Mouse (Mus musculus) CD8-positive naive resting alpha-beta T cell, adult 2 months (primary cell): ENCODE results near the gene Zbtb3.

Experiments used
- DNase-seq, 2 experiments: peaks; one replicate each; pipeline ENCODE4 v3.0.0; 2022; ENCODE audit warnings: low read depth in 2 of 2, low spot score in 2 of 2

Gene Zbtb3

DNA sequence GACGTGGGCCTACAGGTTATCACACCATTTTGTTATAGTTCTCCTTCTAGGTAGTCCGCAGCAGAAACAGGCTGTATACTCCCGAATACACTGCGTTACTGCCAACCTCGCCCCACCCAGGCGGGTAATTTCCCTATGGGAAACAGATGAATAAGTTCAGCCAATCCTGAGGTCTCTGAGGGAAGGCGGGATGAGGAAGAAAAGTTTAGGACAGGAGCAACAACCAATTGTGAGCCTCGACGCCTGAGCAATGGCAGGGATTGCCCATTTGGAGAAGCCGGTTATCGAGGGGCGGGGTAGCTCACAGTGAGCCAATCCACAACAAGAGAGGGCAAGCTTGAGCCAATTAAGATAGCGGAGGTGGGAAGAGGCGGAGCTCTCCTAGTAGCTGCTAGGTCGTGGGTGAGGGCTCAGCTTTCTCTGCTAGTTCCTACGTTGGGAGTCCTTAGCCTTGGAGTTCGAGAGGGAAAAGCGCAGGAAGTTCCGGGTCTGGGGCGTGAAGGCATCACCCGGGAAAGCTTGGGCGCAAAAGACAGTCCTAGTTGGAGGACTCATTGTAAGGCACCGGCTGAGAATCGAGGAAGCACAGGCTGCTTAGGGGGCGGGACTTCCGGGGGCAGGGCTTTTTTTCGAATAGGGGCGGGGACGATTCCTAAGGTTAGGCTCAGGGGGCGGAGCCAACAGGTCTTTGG, at the start of gene Zbtb3:
TSS of gene Zbtb3 (plus strand) at position 426 of the 692 bp plus-strand sequence.
- peak; percentile 85 to 91 for DNase-seq

DNA sequence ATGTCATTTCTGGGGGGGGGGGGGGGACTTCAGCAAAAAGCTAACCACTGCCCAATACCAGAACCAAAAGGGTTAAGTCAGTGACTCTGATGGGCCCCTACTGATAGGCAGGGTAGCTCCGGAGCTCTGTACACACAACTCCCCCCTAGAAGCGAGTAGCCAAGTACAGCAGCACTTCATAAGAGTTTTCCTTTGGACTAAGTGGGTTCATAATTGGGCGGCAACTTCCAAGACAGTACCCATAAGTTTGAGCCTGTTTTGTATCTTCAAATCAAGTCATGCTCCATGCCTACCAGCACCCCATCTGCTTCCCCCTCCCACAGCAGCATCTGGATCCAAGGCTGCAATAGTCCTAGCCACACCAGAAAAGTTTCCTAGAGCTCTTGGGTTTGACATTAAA, 46.7 kb upstream of the Zbtb3 start:
- no peak for DNase-seq

GRCm38 (mm10) chr19:8756635-8757387, 45.5 kb upstream of the Zbtb3 start, which contains the start of gene Nxf1:
Nxf1 (plus strand) TSS chr19:8757073.
- peak; percentile 83 to 84 for DNase-seq

GRCm38 (mm10) chr19:8757471-8757998, 44.8 kb upstream of the Zbtb3 start:
- no peak for DNase-seq

GRCm38 (mm10) chr19:8758899-8759298, 43.5 kb upstream of the Zbtb3 start:
- DNase-seq, result no peak

DNA sequence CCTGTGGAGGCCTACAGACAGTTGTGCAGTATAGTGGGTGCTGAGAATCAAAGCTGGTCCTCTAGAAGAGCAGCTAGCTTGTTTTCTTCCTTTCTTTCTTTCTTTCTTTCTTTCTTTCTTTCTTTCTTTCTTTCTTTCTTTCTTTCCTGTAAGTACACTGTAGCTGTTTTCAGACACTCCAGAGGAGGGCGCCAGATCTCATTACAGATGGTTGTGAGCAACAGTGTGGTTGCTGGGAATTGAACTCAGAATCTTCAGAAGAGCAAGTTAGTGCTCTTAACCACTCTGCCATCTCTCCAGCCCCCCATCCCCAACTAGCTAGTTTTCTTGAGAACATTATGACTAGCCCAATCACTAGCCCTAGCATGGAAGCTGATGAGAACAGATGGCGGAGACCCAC, 41.6 kb upstream of the Zbtb3 start:
- DNase-seq, result no peak

- no peak for DNase-seq
Measured at GRCm38 (mm10) chr19:8763276-8763675, 39.1 kb upstream of the Zbtb3 start.

DNA sequence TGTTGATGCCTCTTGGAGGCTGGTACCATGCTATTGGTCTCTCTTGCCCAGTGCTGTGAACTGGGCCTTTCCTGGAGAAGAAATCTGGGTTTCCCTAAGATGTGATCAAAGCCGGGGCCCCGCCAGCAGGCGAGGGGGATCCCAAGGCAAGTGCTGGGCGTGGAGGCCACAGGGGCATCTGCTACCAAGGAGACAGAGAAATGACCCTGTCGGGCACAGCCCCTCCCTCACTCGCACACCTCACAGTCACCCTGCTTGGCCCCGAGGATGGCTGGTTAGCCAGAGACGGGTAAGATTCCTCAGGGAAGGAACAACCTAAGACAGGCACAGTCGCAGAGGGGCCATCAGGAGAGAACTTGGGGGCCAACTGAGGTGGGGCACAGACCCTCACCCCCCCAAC, 36.8 kb upstream of the Zbtb3 start:
- DNase-seq, result no peak

DNA sequence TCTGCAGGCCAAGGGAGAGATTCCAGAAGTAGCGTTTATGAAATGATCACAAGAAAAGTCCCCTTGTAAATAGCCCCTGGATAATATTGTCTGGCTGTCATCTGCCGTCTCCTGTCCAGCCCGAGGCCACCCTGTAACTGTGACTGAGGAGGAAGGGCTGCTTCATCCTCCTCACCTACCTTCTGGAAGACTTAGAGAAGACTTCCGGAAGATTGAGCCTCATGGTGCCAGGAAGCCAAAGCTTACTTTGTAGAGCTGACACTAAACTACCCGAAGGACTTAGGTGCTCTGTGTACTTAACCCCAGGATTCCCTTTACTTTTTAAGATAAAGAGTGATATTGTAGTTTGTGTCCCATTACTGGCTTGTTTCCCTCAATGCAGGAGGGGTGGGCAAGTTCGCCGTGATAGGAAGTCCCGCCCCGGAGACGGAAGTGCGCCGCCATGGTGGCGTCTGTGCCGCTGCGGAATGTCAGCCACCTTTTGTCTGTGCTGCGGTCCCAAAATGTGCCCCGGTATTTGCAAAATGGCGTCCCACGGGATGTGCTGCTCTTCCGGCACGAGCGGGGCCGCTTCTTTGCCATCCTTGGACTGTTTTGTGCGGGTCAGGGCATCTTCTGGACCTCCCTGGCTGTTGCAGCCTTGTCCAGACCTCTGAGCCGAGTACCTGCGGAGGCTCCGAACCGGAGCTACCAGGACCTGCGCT, 31.6 kb upstream of the Zbtb3 start, which contains the start of gene Tmem223:
TSS of gene Tmem223 (plus strand) at position 430 of the 704 bp plus-strand sequence.
- DNase-seq, result peak; percentile 72 to 75

GRCm38 (mm10) chr19:8772996-8773395, 29.4 kb upstream of the Zbtb3 start:
- no peak for DNase-seq

DNA sequence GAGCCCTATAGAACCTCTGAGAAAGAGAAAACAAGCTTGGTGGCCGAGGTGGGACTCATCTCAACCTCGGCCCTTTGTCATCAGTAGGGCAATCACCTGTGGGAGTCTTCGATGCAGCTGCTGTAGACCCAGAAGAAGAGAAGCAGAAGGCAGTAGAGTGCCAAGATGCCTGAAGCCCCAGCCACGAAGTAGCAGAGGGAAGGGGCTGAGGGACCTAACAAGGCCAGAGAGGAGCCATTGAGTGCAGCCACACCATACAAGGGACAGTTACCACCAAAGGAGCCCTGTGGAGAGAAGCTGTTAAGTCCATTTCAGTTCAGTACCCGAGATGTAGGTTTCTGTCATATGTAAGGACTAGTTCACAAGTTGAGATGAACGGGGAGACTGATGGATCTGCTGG, 28.9 kb upstream of the Zbtb3 start:
- DNase-seq, result no peak

- DNase-seq, result peak; percentile 95 to 98
Measured at GRCm38 (mm10) chr19:8774086-8774835, 28.1 kb upstream of the Zbtb3 start, which contains the start of gene Tmem179b. Tmem179b (minus strand) TSS chr19:8774467.

GRCm38 (mm10) chr19:8774951-8775421, 27.4 kb upstream of the Zbtb3 start:
- DNase-seq, result no peak

- DNase-seq, result peak; percentile 83 to 90
Measured at GRCm38 (mm10) chr19:8786008-8786781, 16.2 kb upstream of the Zbtb3 start, which contains the start of gene Taf6l. Taf6l (minus strand) TSS chr19:8786417.

DNA sequence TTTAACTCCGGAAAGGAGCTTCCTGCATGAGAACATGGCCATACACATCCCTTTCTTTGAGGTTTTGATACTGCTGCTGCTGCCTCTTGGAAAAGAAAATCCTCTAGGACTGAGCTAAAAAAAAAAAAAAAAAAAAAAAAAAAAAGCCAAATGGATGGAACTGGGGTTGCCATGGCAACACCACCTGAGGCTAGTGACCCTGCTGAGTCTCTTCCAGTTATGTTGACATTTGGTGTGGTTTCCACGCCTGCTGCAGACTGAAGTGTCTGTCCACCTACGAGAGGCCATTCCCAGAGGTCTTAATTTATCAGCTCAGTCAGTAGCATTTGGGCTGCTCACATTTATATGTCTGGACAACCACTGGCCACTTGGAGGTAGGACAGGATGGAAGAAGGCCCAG, 13.8 kb upstream of the Zbtb3 start:
- DNase-seq, result no peak

GRCm38 (mm10) chr19:8789171-8789570, 13.2 kb upstream of the Zbtb3 start:
- no peak for DNase-seq

GRCm38 (mm10) chr19:8790171-8790570, 12.2 kb upstream of the Zbtb3 start:
- DNase-seq, result no peak

DNA sequence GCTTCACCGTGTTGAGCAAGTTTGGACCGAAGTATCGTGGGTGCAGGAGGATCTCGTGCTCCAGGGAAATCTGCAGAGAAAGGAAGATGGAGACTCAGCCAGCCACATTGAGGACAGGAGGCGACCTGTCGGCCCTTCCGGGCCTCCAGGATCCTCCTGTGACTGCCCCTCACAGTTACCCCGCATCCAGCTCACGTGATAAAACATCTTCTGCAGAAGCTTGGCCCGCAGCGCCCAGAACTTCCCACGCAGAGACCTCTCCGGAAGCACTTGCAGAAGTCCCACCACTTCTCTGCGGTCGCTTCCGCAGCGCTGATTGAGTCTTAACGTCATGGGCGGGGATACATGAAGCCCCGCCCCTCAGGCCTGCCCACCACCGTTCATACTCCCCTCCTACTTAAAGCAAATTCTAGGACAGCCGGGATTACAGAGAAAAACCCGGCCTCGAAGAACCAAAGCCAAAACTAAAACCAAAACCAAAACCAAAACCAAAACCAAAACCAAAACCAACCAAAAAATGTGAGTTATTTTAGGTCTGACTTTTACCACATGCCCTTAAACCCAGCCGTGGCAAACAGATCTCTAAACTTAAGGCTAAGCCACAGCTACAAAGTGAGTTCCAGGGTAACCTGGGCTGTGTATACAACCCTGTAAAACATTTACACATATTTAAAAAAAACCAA, 4.0 kb upstream of the Zbtb3 start, which contains the start of gene Polr2g:
TSS of gene Polr2g (minus strand) at position 314 of the 683 bp plus-strand sequence.
- DNase-seq, result peak; percentile 81 to 85

- DNase-seq, result no peak
Measured at GRCm38 (mm10) chr19:8798947-8799315, 3.4 kb upstream of the Zbtb3 start.
